Mouse (Mus musculus) MEL (cell line): Measurements from ENCODE around the gene Rbm8a2.

ENCODE experiments used
- EP300 ChIP-seq, 2 experiments: IDR thresholded peaks; 2 replicates each; pipeline ENCODE4 v1.6.1; 2011; ENCODE audit warnings: improper control_type of control experiment in 2 of 2, low read length in 2 of 2, low read depth in 1 of 2, mild to moderate bottlenecking in 1 of 2
- HCFC1 ChIP-seq: IDR thresholded peaks from 2 replicates; pipeline ENCODE4 v1.6.1; 2012; ENCODE audit warnings: low read depth, mild to moderate bottlenecking, inconsistent platforms, low read length, improper control_type of control experiment, moderate library complexity
- KAT2A ChIP-seq: conservative IDR thresholded peaks from 2 replicates; pipeline ENCODE4 v1.6.1; 2012; ENCODE audit warnings: low read depth, low read length, improper control_type of control experiment, inconsistent platforms
- MYB ChIP-seq: IDR thresholded peaks from 2 replicates; pipeline ENCODE4 v1.6.1; 2011; ENCODE audit warnings: mild to moderate bottlenecking, low read depth, low read length, improper control_type of control experiment
- POLR2A ChIP-seq, 2 experiments: IDR thresholded peaks; 2 replicates each; pipeline ENCODE4 v1.6.1; 2011 to 2012; ENCODE audit warnings: low read length in 2 of 2, mild to moderate bottlenecking in 2 of 2, control low read depth in 1 of 2, improper control_type of control experiment in 1 of 2, low read depth in 1 of 2, moderate library complexity in 1 of 2; ENCODE audit not compliant: control insufficient read depth in 1 of 2, insufficient read depth in 1 of 2, poor library complexity in 1 of 2

DNA sequence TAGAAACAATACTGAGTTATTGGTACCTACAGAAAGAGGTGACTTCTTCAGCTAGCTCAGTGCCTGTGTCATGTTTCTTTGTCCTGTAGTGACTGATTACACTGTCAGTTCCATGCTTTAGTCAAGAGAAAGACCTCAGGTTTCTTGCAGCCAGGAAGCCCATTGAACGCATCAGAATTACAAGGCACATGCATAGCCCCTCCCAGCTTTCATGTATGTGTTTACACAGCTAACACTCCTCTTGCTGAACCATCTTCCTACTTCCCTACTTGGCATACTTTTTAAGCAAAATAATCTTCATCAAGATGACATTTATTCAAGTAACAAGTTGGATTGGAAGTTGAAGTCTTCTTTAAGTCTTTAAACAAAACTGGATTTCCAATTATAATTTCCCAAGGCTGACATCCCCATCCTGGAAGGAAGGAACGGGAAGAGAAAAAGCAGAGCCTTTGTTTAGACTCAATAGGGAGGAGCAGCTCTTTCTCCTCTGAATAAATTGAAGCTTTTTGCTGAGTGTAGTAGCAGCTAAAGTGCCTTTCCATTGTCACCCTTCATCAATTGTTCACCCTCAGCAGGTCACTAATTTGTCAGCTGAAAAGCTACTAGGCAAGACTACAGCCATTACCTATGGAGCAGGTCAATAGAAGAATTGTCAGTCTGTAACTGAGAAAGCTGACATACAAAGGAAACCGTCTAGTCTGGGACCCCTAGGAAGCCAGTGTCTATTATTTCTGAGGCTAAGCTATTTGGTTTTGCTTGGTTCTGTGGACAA, 34.8 kb upstream of the Rbm8a2 start:
- TF ChIP-seq POLR2A (IDR thresholded peaks at IDR 0.05; ENCODE audit: control insufficient read depth in 1 of 2, insufficient read depth in 1 of 2, low read depth in 1 of 2, low read length in 2 of 2, poor library complexity in 1 of 2): no peak
- TF ChIP-seq EP300 (IDR thresholded peaks at IDR 0.05; ENCODE audit: low read depth in 1 of 2, low read length in 2 of 2): no peak
- no peak for TF ChIP-seq HCFC1
- no peak for TF ChIP-seq KAT2A
- no peak for TF ChIP-seq MYB
